Mouse (Mus musculus) liver, adult 2 months (tissue): Measurements from ENCODE around the gene Ppil1.

ENCODE experiments used
- CTCF ChIP-seq: fragments of 200-500 bp; IDR thresholded peaks from 2 replicates; pipeline ENCODE4 v1.5.1; 2011; ENCODE audit warnings: low read depth, low read length, control low read depth
- POLR2A ChIP-seq: fragments of 200-500 bp; IDR thresholded peaks from 2 replicates; pipeline ENCODE4 v1.6.1; 2011; ENCODE audit warnings: low read length, control low read depth; ENCODE audit not compliant: insufficient read depth; ENCODE audit errors: extremely low read depth

GRCm38 (mm10) chr17:29301421-29301820 is 37.4 kb upstream of the Ppil1 start:
- TF ChIP-seq POLR2A (no peak), CTCF (no peak)
